Mouse (Mus musculus): Measurements from ENCODE around the gene Otoa. TPM values are rescaled to one million over a fixed set of nuclear protein-coding genes. Genes with fewer than 3 reads are reported as not detected.

Gene Otoa
- polyA plus RNA-seq, 1 experiment from 2014 or later: not detected

- no peak for DNase-seq (ENCODE audit: low spot score)
- no peak overlapping the region for H3K27ac ChIP-seq
- WGBS: 79% methylated on average over 5 of the region's 5 CpGs
Measured at GRCm38 (mm10) chr7:121088745-121089144, 7.3 kb downstream of the Otoa start.

GRCm38 (mm10) chr7:121090748-121091147 is 9.3 kb downstream of the Otoa start:
- no peak for DNase-seq (ENCODE audit: low spot score)
- H3K27me3 ChIP-seq (ENCODE audit: low read depth, poor library complexity, severe bottlenecking): no peaks in the 10 kb centered on the region
- WGBS: 93% methylated on average over 7 of the region's 7 CpGs
- H3K27ac ChIP-seq: no peak overlapping the region
- H3K4me3 ChIP-seq: no peak overlapping the region
- 0 out of 2 replicates have a peak, but pooled peaks cover 4% of the 10 kb centered on the region for H3K4me1 ChIP-seq
- H3K9me3 ChIP-seq (replicated peaks): no peaks in the 10 kb centered on the region
- H3K36me3 ChIP-seq: no peaks in the 10 kb centered on the region

More at GRCm38 (mm10) chr7:121088745-121089144, 7.3 kb downstream of the Otoa start:
- Histone ChIP-seq H3K4me1 (peaks cover 13% of the 10 kb centered on the region), H3K27me3 (ENCODE audit: low read depth, poor library complexity, severe bottlenecking) (no peaks in the 10 kb centered on the region), H3K9me3 (replicated peaks) (no peaks in the 10 kb centered on the region), H3K4me3 (no peak overlapping the region), H3K36me3 (no peaks in the 10 kb centered on the region)

GRCm38 (mm10) chr7:121093026-121093425 is 11.6 kb downstream of the Otoa start:
- no peak overlapping the region for H3K4me3 ChIP-seq
- H3K27me3 ChIP-seq (ENCODE audit: low read depth, poor library complexity, severe bottlenecking): no peaks in the 10 kb centered on the region
- H3K9me3 ChIP-seq (replicated peaks): no peaks in the 10 kb centered on the region
- DNase-seq (ENCODE audit: low spot score): no peak
- peaks cover 3% of the 10 kb centered on the region; the same call in 1 of the 2 replicates for H3K4me1 ChIP-seq
- no peaks in the 10 kb centered on the region for H3K36me3 ChIP-seq
- WGBS: 66% methylated on average over 4 of the region's 4 CpGs
- H3K27ac ChIP-seq: no peak overlapping the region

- Histone ChIP-seq H3K4me1 (peaks cover 3% of the 10 kb centered on the region; the same call in 1 of the 2 replicates), H3K27me3 (ENCODE audit: low read depth, poor library complexity, severe bottlenecking) (no peaks in the 10 kb centered on the region), H3K27ac (no peak overlapping the region), H3K4me3 (no peak overlapping the region), H3K36me3 (no peaks in the 10 kb centered on the region), H3K9me3 (replicated peaks) (no peaks in the 10 kb centered on the region)
- DNase-seq (ENCODE audit: low spot score): no peak
- WGBS: 61% methylated on average over 10 of the region's 10 CpGs
Measured at GRCm38 (mm10) chr7:121098614-121099389, 17.4 kb downstream of the Otoa start.

- no peak overlapping the region for H3K27ac ChIP-seq
- 66% methylated on average over 3 of the region's 3 CpGs for WGBS
Measured at GRCm38 (mm10) chr7:121107851-121108250, 26.4 kb downstream of the Otoa start.

GRCm38 (mm10) chr7:121111321-121111720 is 29.9 kb downstream of the Otoa start:
- H3K27me3 ChIP-seq (ENCODE audit: low read depth, poor library complexity, severe bottlenecking): no peaks in the 10 kb centered on the region
- no peaks in the 10 kb centered on the region for H3K36me3 ChIP-seq
- DNase-seq (ENCODE audit: low spot score): no peak
- H3K4me3 ChIP-seq: no peak overlapping the region
- H3K4me1 ChIP-seq: no peaks in the 10 kb centered on the region
- WGBS: 60% methylated on average over 3 of the region's 3 CpGs
- H3K27ac ChIP-seq: no peak overlapping the region
- no peaks in the 10 kb centered on the region for H3K9me3 ChIP-seq (replicated peaks)

More at GRCm38 (mm10) chr7:121107851-121108250, 26.4 kb downstream of the Otoa start:
- Histone ChIP-seq H3K36me3 (no peaks in the 10 kb centered on the region), H3K4me1 (no peaks in the 10 kb centered on the region), H3K9me3 (replicated peaks) (no peaks in the 10 kb centered on the region), H3K4me3 (no peak overlapping the region), H3K27me3 (ENCODE audit: low read depth, poor library complexity, severe bottlenecking) (no peaks in the 10 kb centered on the region)
- DNase-seq (ENCODE audit: low spot score): no peak

GRCm38 (mm10) chr7:121111762-121112161 is 30.3 kb downstream of the Otoa start:
- DNase-seq (ENCODE audit: low spot score): no peak
- Histone ChIP-seq H3K27me3 (ENCODE audit: low read depth, poor library complexity, severe bottlenecking) (no peaks in the 10 kb centered on the region), H3K36me3 (no peaks in the 10 kb centered on the region), H3K9me3 (replicated peaks) (no peaks in the 10 kb centered on the region), H3K4me1 (no peaks in the 10 kb centered on the region), H3K27ac (no peak overlapping the region), H3K4me3 (no peak overlapping the region)
- WGBS: 66% methylated on average over 3 of the region's 3 CpGs

- no peak overlapping the region for H3K27ac ChIP-seq
- no peak overlapping the region for H3K4me3 ChIP-seq
- 15% methylated on average over 10 of the region's 10 CpGs for WGBS
- no peaks in the 10 kb centered on the region for H3K36me3 ChIP-seq
- H3K9me3 ChIP-seq (replicated peaks): no peaks in the 10 kb centered on the region
- H3K4me1 ChIP-seq: no peaks in the 10 kb centered on the region; the same call in 1 of the 2 replicates
- DNase-seq (ENCODE audit: low spot score): peak; percentile 84
- no peaks in the 10 kb centered on the region for H3K27me3 ChIP-seq (ENCODE audit: low read depth, poor library complexity, severe bottlenecking)
Measured at GRCm38 (mm10) chr7:121120143-121120818, 38.8 kb downstream of the Otoa start.

GRCm38 (mm10) chr7:121130837-121131236 is 49.4 kb downstream of the Otoa start:
- Histone ChIP-seq H3K4me3 (no peak overlapping the region), H3K9me3 (replicated peaks) (no peaks in the 10 kb centered on the region), H3K36me3 (no peaks in the 10 kb centered on the region), H3K4me1 (0 out of 2 replicates have a peak, but pooled peaks cover 3% of the 10 kb centered on the region), H3K27ac (no peak overlapping the region), H3K27me3 (ENCODE audit: low read depth, poor library complexity, severe bottlenecking) (no peaks in the 10 kb centered on the region)
- 97% methylated on average over 2 of the region's 2 CpGs for WGBS
- no peak for DNase-seq (ENCODE audit: low spot score)

- Histone ChIP-seq H3K4me1 (0 out of 2 replicates have a peak, but pooled peaks cover 3% of the 10 kb centered on the region), H3K4me3 (no peak overlapping the region), H3K9me3 (replicated peaks) (no peaks in the 10 kb centered on the region), H3K27ac (no peak overlapping the region), H3K36me3 (no peaks in the 10 kb centered on the region), H3K27me3 (ENCODE audit: low read depth, poor library complexity, severe bottlenecking) (no peaks in the 10 kb centered on the region)
- WGBS: 89% methylated on average over 5 of the region's 5 CpGs
- no peak for DNase-seq (ENCODE audit: low spot score)
Measured at GRCm38 (mm10) chr7:121141274-121141673, 59.8 kb downstream of the Otoa start.

- H3K27ac ChIP-seq: no peak overlapping the region
- no peaks in the 10 kb centered on the region for H3K27me3 ChIP-seq (ENCODE audit: low read depth, poor library complexity, severe bottlenecking)
- no peak for DNase-seq (ENCODE audit: low spot score)
- no peaks in the 10 kb centered on the region for H3K36me3 ChIP-seq
- no peaks in the 10 kb centered on the region for H3K9me3 ChIP-seq (replicated peaks)
- no peak overlapping the region for H3K4me3 ChIP-seq
- no peaks in the 10 kb centered on the region for H3K4me1 ChIP-seq
- WGBS: 83% methylated on average over 5 of the region's 5 CpGs
Measured at GRCm38 (mm10) chr7:121150662-121151061, 69.2 kb downstream of the Otoa start.

- DNase-seq (ENCODE audit: low spot score): no peak
- no peaks in the 10 kb centered on the region for H3K27me3 ChIP-seq (ENCODE audit: low read depth, poor library complexity, severe bottlenecking)
- WGBS: 93% methylated on average over 2 of the region's 2 CpGs
- H3K36me3 ChIP-seq: no peaks in the 10 kb centered on the region
- no peaks in the 10 kb centered on the region for H3K4me1 ChIP-seq
- H3K4me3 ChIP-seq: no peak overlapping the region
- no peak overlapping the region for H3K27ac ChIP-seq
- H3K9me3 ChIP-seq (replicated peaks): no peaks in the 10 kb centered on the region
Measured at GRCm38 (mm10) chr7:121152186-121152585, 70.7 kb downstream of the Otoa start.

GRCm38 (mm10) chr7:121165616-121166015 is 84.2 kb downstream of the Otoa start:
- Histone ChIP-seq H3K9me3 (replicated peaks) (no peaks in the 10 kb centered on the region), H3K4me3 (no peak overlapping the region), H3K27me3 (ENCODE audit: low read depth, poor library complexity, severe bottlenecking) (no peaks in the 10 kb centered on the region), H3K36me3 (no peaks in the 10 kb centered on the region), H3K27ac (no peak overlapping the region), H3K4me1 (no peaks in the 10 kb centered on the region; the same call in 1 of the 2 replicates)
- DNase-seq (ENCODE audit: low spot score): no peak
- WGBS: 66% methylated on average over 1 of the region's 1 CpGs
